Mouse (Mus musculus) neural tube, embryonic 13.5 days (tissue): ENCODE measurements around the gene Tut4. TPM values are rescaled to one million over a fixed set of nuclear protein-coding genes. Genes with fewer than 3 reads are reported as not detected.

Experiments
- ATAC-seq: fragments of 200-750 bp; cut with Nextera tagmentation; 2 replicates; pipeline ENCODE4 v1.8.0; 2017; ENCODE audit warnings: low read depth, mild to moderate bottlenecking, moderate TSS enrichment, moderate library complexity
- H3K27ac ChIP-seq: fragments of 300-500 bp; sonication (generic); replicated peaks from 2 replicates; pipeline ENCODE4 v1.5.1; 2015; ENCODE audit warnings: moderate library complexity, mild to moderate bottlenecking, inconsistent platforms
- H3K27me3 ChIP-seq: fragments of 300-500 bp; sonication (generic); 2 replicates; pipeline ENCODE4 v1.6.1; 2015; ENCODE audit warnings: mild to moderate bottlenecking, inconsistent platforms
- H3K36me3 ChIP-seq: fragments of 300-500 bp; sonication (generic); 2 replicates; pipeline ENCODE4 v1.6.1; 2015; ENCODE audit warnings: mild to moderate bottlenecking, inconsistent platforms
- H3K4me1 ChIP-seq: fragments of 300-500 bp; sonication (generic); replicated peaks from 2 replicates; pipeline ENCODE4 v1.6.1; 2015; ENCODE audit warnings: inconsistent platforms
- H3K4me2 ChIP-seq: fragments of 300-500 bp; sonication (generic); 2 replicates; pipeline ENCODE4 v1.6.1; 2015; ENCODE audit warnings: inconsistent platforms, mild to moderate bottlenecking, moderate library complexity
- H3K4me3 ChIP-seq: fragments of 300-500 bp; sonication (generic); 2 replicates; pipeline ENCODE4 v1.5.1; 2015; ENCODE audit warnings: mild to moderate bottlenecking, inconsistent platforms
- H3K9ac ChIP-seq: fragments of 300-500 bp; sonication (generic); 2 replicates; pipeline ENCODE4 v1.6.1; 2015; ENCODE audit warnings: moderate library complexity, mild to moderate bottlenecking, inconsistent platforms
- H3K9me3 ChIP-seq: fragments of 300-500 bp; sonication (generic); 2 replicates; pipeline ENCODE4 v1.6.1; 2016; ENCODE audit warnings: inconsistent platforms
- WGBS: fragments of 180-500 bp; shearing (Covaris S2); methylation state at CpG from one replicate; pipeline ENCODE4 v1.1.7; 2015; 5-methylcytosine and 5-hydroxymethylcytosine counted together
- polyA plus RNA-seq: library from polyadenylated mRNA; unstranded; fragments of >200 nt; fragmentation: Nextera tagmentation; extraction: Ambion mirVana; gene quantifications from 2 replicates; pipeline ENCODE4 v1.2.1, GENCODE M21; 2015

The Tut4 gene
- polyA plus RNA-seq: 69.7 and 97.5 TPM in 2 replicates

DNA sequence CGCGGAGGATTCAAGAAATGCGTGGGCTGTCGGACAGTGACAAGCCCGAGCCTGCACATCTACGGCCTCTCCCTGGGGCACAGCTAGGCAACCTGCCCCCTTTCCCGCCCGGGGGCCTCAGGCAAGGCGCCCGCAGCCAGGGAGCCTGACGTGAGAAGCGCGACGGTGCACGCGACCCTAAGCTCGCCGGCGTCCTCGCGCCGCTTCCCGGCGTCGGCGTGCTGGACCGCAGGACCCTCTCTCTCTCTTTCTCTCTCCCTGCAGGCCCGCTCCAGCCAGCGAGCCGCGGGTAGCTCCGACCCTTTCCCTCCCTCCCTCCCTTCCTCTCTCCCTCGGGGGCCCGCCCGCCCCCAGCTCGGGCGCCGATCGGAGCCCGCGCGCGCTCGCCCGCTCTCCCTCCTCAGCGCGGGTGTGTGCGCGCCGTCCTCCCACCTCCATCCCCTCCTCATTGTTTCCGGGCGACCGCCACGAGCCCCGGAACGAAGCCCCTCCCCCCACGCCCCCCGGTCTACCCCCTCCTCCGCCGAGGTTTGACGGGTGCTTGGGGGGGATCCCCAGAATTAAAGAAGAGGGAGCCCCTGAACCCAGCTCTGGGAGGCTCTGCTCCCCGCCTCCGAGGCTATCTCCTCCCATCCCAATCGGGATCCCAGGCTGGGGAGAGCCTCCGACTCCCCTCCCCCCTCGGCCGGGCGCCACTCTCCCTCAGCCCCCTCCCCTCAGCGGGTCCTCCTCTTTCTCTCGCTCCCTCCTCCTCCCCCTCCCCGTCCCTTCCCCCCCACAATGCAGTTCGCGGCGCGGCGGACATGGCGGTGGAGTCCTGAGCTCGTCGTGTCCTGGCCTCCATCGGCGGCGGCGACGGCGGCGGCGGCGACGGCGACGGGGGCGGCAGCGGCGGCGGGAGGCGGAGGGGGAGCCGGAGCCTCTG is at the start of gene Tut4:
Gene Tut4 (plus strand): TSS at position 196 of the 925 bp plus-strand sequence.
- Histone ChIP-seq H3K9ac (peak within 1 kb of the TSS; percentile 99), H3K4me3 (peak within 1 kb of the TSS; percentile 100), H3K4me2 (peak within 1 kb of the TSS; percentile 66), H3K27me3 (no peaks in the 10 kb centered on the region), H3K36me3 (peaks cover 9% of the 10 kb centered on the region), H3K9me3 (no peaks in the 10 kb centered on the region), H3K4me1 (peaks cover 15% of the 10 kb centered on the region), H3K27ac (peak within 1 kb of the TSS; percentile 99)
- peak; percentile 89 for ATAC-seq
- under 1% methylated on average over 62 of the region's 97 CpGs for WGBS

DNA sequence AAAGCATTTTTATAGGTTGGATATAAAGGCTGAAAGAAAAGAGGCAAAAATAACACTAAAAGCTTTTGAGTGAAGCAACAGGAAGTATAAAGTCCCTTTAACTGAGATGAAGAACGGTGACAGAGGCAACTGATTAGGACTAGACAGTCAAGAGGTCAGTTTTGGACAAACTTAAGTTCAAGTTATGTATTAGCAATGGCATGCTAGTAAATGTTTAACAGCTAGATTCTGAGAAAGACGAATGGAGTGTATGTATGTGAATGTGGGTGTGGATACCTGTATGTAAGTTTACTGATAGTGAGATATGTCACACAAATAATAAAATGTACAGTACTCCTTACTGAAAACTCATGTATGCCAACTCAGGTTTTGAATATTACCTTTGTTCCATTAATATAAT is 34.6 kb upstream of the Tut4 start:
- Histone ChIP-seq H3K36me3 (no peaks in the 10 kb centered on the region), H3K27me3 (no peaks in the 10 kb centered on the region), H3K4me2 (no peak overlapping the region), H3K9me3 (no peaks in the 10 kb centered on the region), H3K9ac (no peak overlapping the region), H3K4me1 (no peaks in the 10 kb centered on the region), H3K4me3 (no peak overlapping the region), H3K27ac (no peak overlapping the region)
- 89% methylated on average over 2 of the region's 2 CpGs for WGBS
- no peak for ATAC-seq

DNA sequence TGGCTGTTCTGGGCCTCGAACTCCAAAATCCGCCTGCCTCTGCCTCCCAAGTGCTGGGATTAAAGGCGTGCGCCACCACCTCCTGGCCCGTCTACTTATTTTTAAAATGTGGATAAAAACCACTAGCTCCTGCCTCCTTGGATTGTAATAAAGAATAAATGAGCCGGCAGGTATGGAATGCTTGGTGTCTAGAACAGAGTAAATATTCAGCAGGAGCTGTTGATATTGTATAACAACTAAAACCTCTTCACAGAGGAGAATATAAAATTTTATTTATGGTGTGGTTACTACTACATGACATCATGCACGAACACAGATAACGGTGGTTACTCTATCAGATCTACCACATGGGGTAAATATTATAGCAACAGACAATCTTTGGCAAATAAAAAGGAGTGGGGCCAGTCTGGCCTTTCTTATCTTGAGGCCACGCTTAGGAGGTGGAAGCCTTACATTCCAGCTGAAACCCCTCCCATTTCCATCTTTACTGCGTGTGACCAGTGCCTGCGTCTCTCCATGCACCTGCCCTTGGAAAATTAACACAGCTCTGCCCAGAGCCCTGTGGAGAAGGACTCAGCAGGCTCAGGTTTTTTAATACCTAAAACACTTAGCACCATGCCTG is 31.4 kb upstream of the Tut4 start:
- no peak overlapping the region for H3K4me3 ChIP-seq
- H3K27me3 ChIP-seq: no peaks in the 10 kb centered on the region
- H3K27ac ChIP-seq: no peak overlapping the region
- 78% methylated on average over 11 of the region's 11 CpGs for WGBS
- no peaks in the 10 kb centered on the region for H3K9me3 ChIP-seq
- peaks cover 19% of the 10 kb centered on the region for H3K4me1 ChIP-seq
- H3K36me3 ChIP-seq: no peaks in the 10 kb centered on the region
- ATAC-seq: no peak
- no peak overlapping the region for H3K4me2 ChIP-seq
- H3K9ac ChIP-seq: no peak overlapping the region

- H3K9ac ChIP-seq: no peak overlapping the region
Measured at GRCm38 (mm10) chr4:108428341-108428721, 30.9 kb upstream of the Tut4 start.

GRCm38 (mm10) chr4:108430656-108431560 is 28.3 kb upstream of the Tut4 start:
- H3K27ac ChIP-seq: peak overlapping the region; percentile 23
- H3K9ac ChIP-seq: no peak overlapping the region
- H3K4me3 ChIP-seq: no peak overlapping the region
- no peaks in the 10 kb centered on the region for H3K27me3 ChIP-seq
- no peak overlapping the region for H3K4me2 ChIP-seq
- peak; percentile 89 for ATAC-seq
- no peaks in the 10 kb centered on the region for H3K36me3 ChIP-seq
- WGBS: 20% methylated on average over 4 of the region's 4 CpGs
- H3K4me1 ChIP-seq: peaks cover 28% of the 10 kb centered on the region
- no peaks in the 10 kb centered on the region for H3K9me3 ChIP-seq

More at GRCm38 (mm10) chr4:108428341-108428721, 30.9 kb upstream of the Tut4 start:
- H3K27me3 ChIP-seq: no peaks in the 10 kb centered on the region
- H3K36me3 ChIP-seq: no peaks in the 10 kb centered on the region
- no peak overlapping the region for H3K4me3 ChIP-seq
- H3K9me3 ChIP-seq: no peaks in the 10 kb centered on the region
- H3K4me2 ChIP-seq: no peak overlapping the region
- H3K27ac ChIP-seq: no peak overlapping the region
- H3K4me1 ChIP-seq: peaks cover 24% of the 10 kb centered on the region
- WGBS: 92% methylated on average over 6 of the region's 6 CpGs
- no peak for ATAC-seq

GRCm38 (mm10) chr4:108431561-108431936 is 27.7 kb upstream of the Tut4 start:
- ATAC-seq: 0 out of 2 replicates have a peak, but pooled peaks have one; percentile 9
- WGBS: 28% methylated on average over 2 of the region's 2 CpGs
- Histone ChIP-seq H3K4me3 (no peak overlapping the region), H3K36me3 (no peaks in the 10 kb centered on the region), H3K27me3 (no peaks in the 10 kb centered on the region), H3K4me2 (no peak overlapping the region), H3K9ac (no peak overlapping the region), H3K27ac (peak overlapping the region; percentile 23), H3K9me3 (no peaks in the 10 kb centered on the region), H3K4me1 (peaks cover 28% of the 10 kb centered on the region)

- Histone ChIP-seq H3K36me3 (no peaks in the 10 kb centered on the region), H3K4me3 (no peak overlapping the region), H3K4me2 (no peak overlapping the region), H3K9ac (no peak overlapping the region), H3K27ac (no peak overlapping the region), H3K9me3 (no peaks in the 10 kb centered on the region), H3K4me1 (peaks cover 28% of the 10 kb centered on the region), H3K27me3 (no peaks in the 10 kb centered on the region)
- 18% methylated on average over 6 of the region's 6 CpGs for WGBS
- no peak for ATAC-seq
Measured at GRCm38 (mm10) chr4:108433341-108433740, 25.9 kb upstream of the Tut4 start.

GRCm38 (mm10) chr4:108434221-108434620 is 25.0 kb upstream of the Tut4 start:
- no peak for ATAC-seq
- no peak overlapping the region for H3K4me2 ChIP-seq
- no peak overlapping the region for H3K4me3 ChIP-seq
- H3K9ac ChIP-seq: no peak overlapping the region
- no peaks in the 10 kb centered on the region for H3K27me3 ChIP-seq
- no peaks in the 10 kb centered on the region for H3K36me3 ChIP-seq
- H3K4me1 ChIP-seq: peaks cover 28% of the 10 kb centered on the region
- no peaks in the 10 kb centered on the region for H3K9me3 ChIP-seq
- H3K27ac ChIP-seq: no peak overlapping the region
- WGBS: 80% methylated on average over 4 of the region's 4 CpGs

GRCm38 (mm10) chr4:108434781-108435180 is 24.4 kb upstream of the Tut4 start:
- no peak for ATAC-seq
- Histone ChIP-seq H3K27ac (no peak overlapping the region), H3K4me1 (peaks cover 28% of the 10 kb centered on the region), H3K9ac (no peak overlapping the region), H3K4me3 (no peak overlapping the region), H3K27me3 (no peaks in the 10 kb centered on the region), H3K36me3 (no peaks in the 10 kb centered on the region), H3K9me3 (no peaks in the 10 kb centered on the region), H3K4me2 (no peak overlapping the region)
- 96% methylated on average over 3 of the region's 3 CpGs for WGBS

DNA sequence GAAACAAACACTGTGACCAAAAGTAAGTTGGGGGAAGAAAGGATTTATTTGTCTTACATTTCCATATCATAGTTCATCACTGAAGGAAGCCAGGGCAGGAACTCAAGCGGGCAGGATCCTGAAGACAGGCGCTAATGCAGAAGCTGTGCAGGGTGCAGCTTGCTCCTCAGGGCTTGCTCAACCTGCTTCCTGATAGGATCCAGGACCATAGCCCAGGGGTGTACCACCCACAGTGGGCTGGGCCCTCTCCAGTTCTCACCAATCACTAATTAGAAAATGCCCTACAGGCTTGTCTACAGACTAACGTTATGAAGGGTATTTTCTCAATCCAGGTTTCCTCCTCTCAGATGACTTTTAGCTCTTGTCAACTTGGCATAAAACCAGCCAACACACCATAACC is 23.6 kb upstream of the Tut4 start:
- H3K4me1 ChIP-seq: peaks cover 26% of the 10 kb centered on the region
- no peaks in the 10 kb centered on the region for H3K27me3 ChIP-seq
- no peak overlapping the region for H3K27ac ChIP-seq
- ATAC-seq: no peak
- H3K4me3 ChIP-seq: no peak overlapping the region
- H3K9ac ChIP-seq: no peak overlapping the region
- H3K36me3 ChIP-seq: no peaks in the 10 kb centered on the region
- no peak overlapping the region for H3K4me2 ChIP-seq
- 73% methylated on average over 3 of the region's 3 CpGs for WGBS
- H3K9me3 ChIP-seq: no peaks in the 10 kb centered on the region

- Histone ChIP-seq H3K4me1 (peaks cover 20% of the 10 kb centered on the region), H3K27ac (no peak overlapping the region), H3K9ac (no peak overlapping the region), H3K9me3 (no peaks in the 10 kb centered on the region), H3K4me2 (no peak overlapping the region), H3K27me3 (no peaks in the 10 kb centered on the region), H3K36me3 (no peaks in the 10 kb centered on the region), H3K4me3 (no peak overlapping the region)
- no peak for ATAC-seq
- WGBS: 86% methylated on average over 1 of the region's 1 CpGs
Measured at GRCm38 (mm10) chr4:108436225-108436624, 23.0 kb upstream of the Tut4 start.
